Mouse (Mus musculus) embryonic facial prominence, embryonic 13.5 days (tissue): ENCODE measurements at regions not wholly inside any gene's neighbourhood (a gene's known extent, or its start where the extent isn't known, plus 50 kb on each side); places are given as distances from the start of the nearest gene placed in this dataset.

ENCODE experiments used
- ATAC-seq: fragments of 200-750 bp; cut with Nextera tagmentation; 2 replicates; pipeline ENCODE4 v1.8.0; 2017; ENCODE audit warnings: low read depth; ENCODE audit not compliant: insufficient number of reproducible peaks, insufficient read depth, low FRiP score, low TSS enrichment
- H3K27ac ChIP-seq: fragments of 300-500 bp; sonication (generic); 2 replicates; pipeline ENCODE4 v1.5.1; 2015; ENCODE audit warnings: moderate library complexity, mild to moderate bottlenecking, inconsistent platforms
- H3K27me3 ChIP-seq: fragments of 300-500 bp; sonication (generic); 2 replicates; pipeline ENCODE4 v1.6.1; 2015; ENCODE audit warnings: mild to moderate bottlenecking, inconsistent platforms
- H3K36me3 ChIP-seq: fragments of 300-500 bp; sonication (generic); 2 replicates; pipeline ENCODE4 v1.6.1; 2015; ENCODE audit warnings: mild to moderate bottlenecking, inconsistent platforms
- H3K4me1 ChIP-seq: fragments of 300-500 bp; sonication (generic); 2 replicates; pipeline ENCODE4 v1.6.1; 2015; ENCODE audit warnings: inconsistent platforms
- H3K4me2 ChIP-seq: fragments of 300-500 bp; sonication (generic); 2 replicates; pipeline ENCODE4 v1.6.1; 2015; ENCODE audit warnings: moderate library complexity, mild to moderate bottlenecking, inconsistent platforms
- H3K4me3 ChIP-seq: fragments of 300-500 bp; sonication (generic); 2 replicates; pipeline ENCODE4 v1.5.1; 2015; ENCODE audit warnings: mild to moderate bottlenecking, inconsistent platforms
- H3K9ac ChIP-seq: fragments of 300-500 bp; sonication (generic); 2 replicates; pipeline ENCODE4 v1.6.1; 2015; ENCODE audit warnings: mild to moderate bottlenecking, inconsistent platforms
- H3K9me3 ChIP-seq: fragments of 300-500 bp; sonication (generic); 2 replicates; pipeline ENCODE4 v1.6.1; 2016; ENCODE audit warnings: inconsistent platforms
- whole genome bisulfite sequencing: fragments of 180-500 bp; shearing (Covaris S2); methylation state at CpG from one replicate; pipeline ENCODE4 v1.1.7; 2015; ENCODE audit warnings: mixed read lengths; 5-methylcytosine and 5-hydroxymethylcytosine counted together

GRCm38 (mm10) chr4:56349216-56349615 lies 390.7 kb upstream of the Gm26657 start:
- WGBS: 90% methylated on average over 5 of the region's 5 CpGs
- Histone ChIP-seq H3K4me1 (no peaks in the 10 kb centered on the region), H3K27ac (no peak overlapping the region), H3K9me3 (no peaks in the 10 kb centered on the region), H3K36me3 (no peaks in the 10 kb centered on the region), H3K4me2 (no peak overlapping the region), H3K4me3 (no peak overlapping the region), H3K27me3 (no peaks in the 10 kb centered on the region), H3K9ac (no peak overlapping the region)
- ATAC-seq: no peak

GRCm38 (mm10) chr4:56325156-56325555 lies 414.7 kb upstream of the Gm26657 start:
- H3K36me3 ChIP-seq: no peaks in the 10 kb centered on the region
- peaks cover 11% of the 10 kb centered on the region; the same call in 1 of the 2 replicates for H3K4me1 ChIP-seq
- no peak overlapping the region for H3K9ac ChIP-seq
- peak overlapping the region; percentile 16; the same call in 1 of the 2 replicates for H3K27ac ChIP-seq
- no peak overlapping the region for H3K4me3 ChIP-seq
- no peaks in the 10 kb centered on the region for H3K27me3 ChIP-seq
- no peak overlapping the region for H3K4me2 ChIP-seq
- H3K9me3 ChIP-seq: no peaks in the 10 kb centered on the region; the same call in 1 of the 2 replicates
- ATAC-seq: no peak
- 64% methylated on average over 5 of the region's 5 CpGs for WGBS

- Histone ChIP-seq H3K4me1 (peaks cover 13% of the 10 kb centered on the region; the same call in 1 of the 2 replicates), H3K4me3 (no peak overlapping the region), H3K36me3 (no peaks in the 10 kb centered on the region), H3K27me3 (no peaks in the 10 kb centered on the region), H3K9me3 (no peaks in the 10 kb centered on the region), H3K9ac (no peak overlapping the region), H3K27ac (peak overlapping the region; percentile 28; the same call in 1 of the 2 replicates), H3K4me2 (no peak overlapping the region)
- WGBS: 68% methylated on average over 4 of the region's 4 CpGs
- no peak for ATAC-seq
Measured at GRCm38 (mm10) chr4:56319134-56319533, 420.7 kb upstream of the Gm26657 start.

- no peak overlapping the region for H3K9ac ChIP-seq
- no peak overlapping the region for H3K27ac ChIP-seq
- peaks cover 7% of the 10 kb centered on the region; the same call in 1 of the 2 replicates for H3K4me1 ChIP-seq
- H3K36me3 ChIP-seq: no peaks in the 10 kb centered on the region
- H3K27me3 ChIP-seq: no peaks in the 10 kb centered on the region
- WGBS: 74% methylated on average over 6 of the region's 6 CpGs
- no peaks in the 10 kb centered on the region for H3K9me3 ChIP-seq
- no peak overlapping the region for H3K4me3 ChIP-seq
- ATAC-seq: no peak
- H3K4me2 ChIP-seq: no peak overlapping the region
Measured at GRCm38 (mm10) chr4:56305664-56306330, 434.1 kb upstream of the Gm26657 start.

- H3K36me3 ChIP-seq: no peaks in the 10 kb centered on the region
- ATAC-seq: no peak
Measured at GRCm38 (mm10) chr4:56304275-56304674, 435.6 kb upstream of the Gm26657 start.

GRCm38 (mm10) chr4:56287980-56288379 lies 451.9 kb upstream of the Gm26657 start:
- WGBS: 85% methylated on average over 2 of the region's 2 CpGs

More at GRCm38 (mm10) chr4:56304275-56304674, 435.6 kb upstream of the Gm26657 start:
- WGBS: 43% methylated on average over 2 of the region's 2 CpGs
- H3K27ac ChIP-seq: no peak overlapping the region
- no peak overlapping the region for H3K9ac ChIP-seq
- no peak overlapping the region for H3K4me3 ChIP-seq
- H3K27me3 ChIP-seq: no peaks in the 10 kb centered on the region
- peaks cover 7% of the 10 kb centered on the region; the same call in 1 of the 2 replicates for H3K4me1 ChIP-seq
- H3K9me3 ChIP-seq: no peaks in the 10 kb centered on the region
- no peak overlapping the region for H3K4me2 ChIP-seq

GRCm38 (mm10) chr4:56284490-56284889 lies 455.4 kb upstream of the Gm26657 start:
- Histone ChIP-seq H3K27ac (no peak overlapping the region), H3K9ac (no peak overlapping the region), H3K4me1 (no peaks in the 10 kb centered on the region), H3K9me3 (no peaks in the 10 kb centered on the region), H3K4me3 (no peak overlapping the region), H3K4me2 (no peak overlapping the region), H3K27me3 (no peaks in the 10 kb centered on the region), H3K36me3 (no peaks in the 10 kb centered on the region)
- 65% methylated on average over 2 of the region's 2 CpGs for WGBS
- ATAC-seq: no peak

More at GRCm38 (mm10) chr4:56287980-56288379, 451.9 kb upstream of the Gm26657 start:
- Histone ChIP-seq H3K4me2 (no peak overlapping the region), H3K27me3 (no peaks in the 10 kb centered on the region), H3K4me3 (no peak overlapping the region), H3K9me3 (no peaks in the 10 kb centered on the region), H3K36me3 (no peaks in the 10 kb centered on the region), H3K9ac (no peak overlapping the region), H3K4me1 (no peaks in the 10 kb centered on the region), H3K27ac (no peak overlapping the region)
- no peak for ATAC-seq

- Histone ChIP-seq H3K9ac (no peak overlapping the region), H3K36me3 (no peaks in the 10 kb centered on the region)
- 81% methylated on average over 3 of the region's 3 CpGs for WGBS
Measured at GRCm38 (mm10) chr4:56275836-56276235, 464.0 kb upstream of the Gm26657 start.

GRCm38 (mm10) chr4:56271390-56271789 lies 468.5 kb upstream of the Gm26657 start:
- no peak overlapping the region for H3K4me3 ChIP-seq
- no peak overlapping the region for H3K27ac ChIP-seq
- H3K4me2 ChIP-seq: no peak overlapping the region
- H3K4me1 ChIP-seq: no peaks in the 10 kb centered on the region
- H3K27me3 ChIP-seq: no peaks in the 10 kb centered on the region
- no peaks in the 10 kb centered on the region for H3K9me3 ChIP-seq
- H3K36me3 ChIP-seq: no peaks in the 10 kb centered on the region
- ATAC-seq: no peak
- H3K9ac ChIP-seq: no peak overlapping the region
- WGBS: 86% methylated on average over 4 of the region's 4 CpGs

More at GRCm38 (mm10) chr4:56275836-56276235, 464.0 kb upstream of the Gm26657 start:
- no peaks in the 10 kb centered on the region for H3K4me1 ChIP-seq
- no peak for ATAC-seq
- H3K27me3 ChIP-seq: no peaks in the 10 kb centered on the region
- H3K4me2 ChIP-seq: no peak overlapping the region
- no peak overlapping the region for H3K27ac ChIP-seq
- no peak overlapping the region for H3K4me3 ChIP-seq
- no peaks in the 10 kb centered on the region for H3K9me3 ChIP-seq

GRCm38 (mm10) chr4:56264626-56265025 lies 475.2 kb upstream of the Gm26657 start:
- Histone ChIP-seq H3K4me3 (no peak overlapping the region), H3K4me1 (peaks cover 14% of the 10 kb centered on the region), H3K9me3 (no peaks in the 10 kb centered on the region), H3K27me3 (no peaks in the 10 kb centered on the region), H3K4me2 (no peak overlapping the region), H3K9ac (no peak overlapping the region), H3K27ac (no peak overlapping the region), H3K36me3 (no peaks in the 10 kb centered on the region)
- WGBS: 91% methylated on average over 4 of the region's 4 CpGs
- no peak for ATAC-seq

GRCm38 (mm10) chr4:56263822-56264221 lies 476.0 kb upstream of the Gm26657 start:
- Histone ChIP-seq H3K4me3 (no peak overlapping the region), H3K27me3 (no peaks in the 10 kb centered on the region), H3K4me1 (peaks cover 14% of the 10 kb centered on the region), H3K27ac (no peak overlapping the region), H3K36me3 (no peaks in the 10 kb centered on the region), H3K4me2 (no peak overlapping the region), H3K9me3 (no peaks in the 10 kb centered on the region), H3K9ac (no peak overlapping the region)
- no peak for ATAC-seq

GRCm38 (mm10) chr4:56262589-56262988 lies 477.3 kb upstream of the Gm26657 start:
- ATAC-seq: no peak
- Histone ChIP-seq H3K4me3 (no peak overlapping the region), H3K9ac (no peak overlapping the region), H3K27me3 (no peaks in the 10 kb centered on the region), H3K36me3 (no peaks in the 10 kb centered on the region), H3K27ac (no peak overlapping the region), H3K9me3 (no peaks in the 10 kb centered on the region), H3K4me2 (no peak overlapping the region), H3K4me1 (peaks cover 14% of the 10 kb centered on the region)
- WGBS: 79% methylated on average over 1 of the region's 1 CpGs
